Mouse (Mus musculus): ENCODE measurements at regions not wholly inside any gene's neighbourhood (a gene's known extent, or its start where the extent isn't known, plus 50 kb on each side); places are given as distances from the start of the nearest gene placed in this dataset.

GRCm38 (mm10) chr3:74657170-74657569 lies 507.7 kb downstream of the Zbbx start:
- no peak for ATAC-seq (ENCODE audit: low read depth)
- Histone ChIP-seq H3K9me3 (replicated peaks; ENCODE audit: control insufficient read depth, low read length) (no peaks in the 10 kb centered on the region), H3K4me3 (ENCODE audit: low read depth, low read length) (no peak overlapping the region), H3K27ac (ENCODE audit: low read length) (no peak overlapping the region), H3K4me2 (ENCODE audit: low read depth, low read length) (no peak overlapping the region), H3K4me1 (ENCODE audit: control insufficient read depth, low read depth, low read length) (no peaks in the 10 kb centered on the region), H3K9ac (ENCODE audit: low read depth, low read length) (no peak overlapping the region), H3K27me3 (ENCODE audit: control insufficient read depth, insufficient read depth, low read depth, low read length) (no peaks in the 10 kb centered on the region), H3K36me3 (ENCODE audit: control insufficient read depth, insufficient read depth) (no peaks in the 10 kb centered on the region)

- H3K4me1 ChIP-seq (ENCODE audit: control insufficient read depth, low read depth, low read length): no peaks in the 10 kb centered on the region
- no peaks in the 10 kb centered on the region for H3K9me3 ChIP-seq (replicated peaks; ENCODE audit: control insufficient read depth, low read length)
- no peak for ATAC-seq (ENCODE audit: low read depth)
- H3K36me3 ChIP-seq (ENCODE audit: control insufficient read depth, insufficient read depth): no peaks in the 10 kb centered on the region
- H3K4me2 ChIP-seq (ENCODE audit: low read depth, low read length): no peak overlapping the region
- H3K27ac ChIP-seq (ENCODE audit: low read length): no peak overlapping the region
- H3K4me3 ChIP-seq (ENCODE audit: low read depth, low read length): no peak overlapping the region
- no peaks in the 10 kb centered on the region for H3K27me3 ChIP-seq (ENCODE audit: control insufficient read depth, insufficient read depth, low read depth, low read length)
- H3K9ac ChIP-seq (ENCODE audit: low read depth, low read length): no peak overlapping the region
Observed at GRCm38 (mm10) chr3:74632623-74633022, 532.2 kb downstream of the Zbbx start.

GRCm38 (mm10) chr3:74601328-74602007 lies 563.4 kb downstream of the Zbbx start:
- H3K4me2 ChIP-seq (ENCODE audit: low read depth, low read length): no peak overlapping the region
- no peak for ATAC-seq (ENCODE audit: low read depth)
- WGBS (ENCODE audit: insufficient replicate concordance): 47% methylated on average over 1 of the region's 1 CpGs
- H3K9ac ChIP-seq (ENCODE audit: low read depth, low read length): no peak overlapping the region
- no peak overlapping the region for H3K4me3 ChIP-seq (ENCODE audit: low read depth, low read length)
- H3K27me3 ChIP-seq (ENCODE audit: control insufficient read depth, insufficient read depth, low read depth, low read length): no peaks in the 10 kb centered on the region
- no peaks in the 10 kb centered on the region for H3K9me3 ChIP-seq (replicated peaks; ENCODE audit: control insufficient read depth, low read length)
- H3K27ac ChIP-seq (ENCODE audit: low read length): no peak overlapping the region
- H3K36me3 ChIP-seq (ENCODE audit: control insufficient read depth, insufficient read depth): no peaks in the 10 kb centered on the region
- H3K4me1 ChIP-seq (ENCODE audit: control insufficient read depth, low read depth, low read length): no peaks in the 10 kb centered on the region

- no peak overlapping the region for H3K9ac ChIP-seq (ENCODE audit: low read depth, low read length)
Observed at GRCm38 (mm10) chr3:74588703-74589362, 576.0 kb downstream of the Zbbx start.

GRCm38 (mm10) chr3:74565176-74565575 lies 599.7 kb downstream of the Zbbx start:
- no peak for ATAC-seq (ENCODE audit: low read depth)
- no peak overlapping the region for H3K4me2 ChIP-seq (ENCODE audit: low read depth, low read length)
- H3K4me1 ChIP-seq (ENCODE audit: control insufficient read depth, low read depth, low read length): no peaks in the 10 kb centered on the region
- H3K9ac ChIP-seq (ENCODE audit: low read depth, low read length): no peak overlapping the region
- H3K36me3 ChIP-seq (ENCODE audit: control insufficient read depth, insufficient read depth): no peaks in the 10 kb centered on the region
- no peak overlapping the region for H3K4me3 ChIP-seq (ENCODE audit: low read depth, low read length)
- H3K27ac ChIP-seq (ENCODE audit: low read length): no peak overlapping the region
- no peaks in the 10 kb centered on the region for H3K9me3 ChIP-seq (replicated peaks; ENCODE audit: control insufficient read depth, low read length)
- no peaks in the 10 kb centered on the region for H3K27me3 ChIP-seq (ENCODE audit: control insufficient read depth, insufficient read depth, low read depth, low read length)

More at GRCm38 (mm10) chr3:74588703-74589362, 576.0 kb downstream of the Zbbx start:
- Histone ChIP-seq H3K27ac (ENCODE audit: low read length) (no peak overlapping the region), H3K4me2 (ENCODE audit: low read depth, low read length) (no peak overlapping the region), H3K27me3 (ENCODE audit: control insufficient read depth, insufficient read depth, low read depth, low read length) (no peaks in the 10 kb centered on the region), H3K4me1 (ENCODE audit: control insufficient read depth, low read depth, low read length) (no peaks in the 10 kb centered on the region), H3K4me3 (ENCODE audit: low read depth, low read length) (no peak overlapping the region), H3K9me3 (replicated peaks; ENCODE audit: control insufficient read depth, low read length) (no peaks in the 10 kb centered on the region), H3K36me3 (ENCODE audit: control insufficient read depth, insufficient read depth) (no peaks in the 10 kb centered on the region)
- WGBS (ENCODE audit: insufficient replicate concordance): 43% methylated on average over 3 of the region's 3 CpGs
- peak; percentile 93 for ATAC-seq (ENCODE audit: low read depth)

- ATAC-seq (ENCODE audit: low read depth): no peak
- WGBS (ENCODE audit: insufficient replicate concordance): 58% methylated on average over 4 of the region's 4 CpGs
- H3K4me2 ChIP-seq (ENCODE audit: low read depth, low read length): no peak overlapping the region
- H3K27ac ChIP-seq (ENCODE audit: low read length): no peak overlapping the region
- no peak overlapping the region for H3K4me3 ChIP-seq (ENCODE audit: low read depth, low read length)
- H3K9me3 ChIP-seq (replicated peaks; ENCODE audit: control insufficient read depth, low read length): no peaks in the 10 kb centered on the region
- H3K27me3 ChIP-seq (ENCODE audit: control insufficient read depth, insufficient read depth, low read depth, low read length): no peaks in the 10 kb centered on the region
- H3K36me3 ChIP-seq (ENCODE audit: control insufficient read depth, insufficient read depth): no peaks in the 10 kb centered on the region
- no peak overlapping the region for H3K9ac ChIP-seq (ENCODE audit: low read depth, low read length)
- no peaks in the 10 kb centered on the region for H3K4me1 ChIP-seq (ENCODE audit: control insufficient read depth, low read depth, low read length)
Observed at GRCm38 (mm10) chr3:74534795-74535194, 630.0 kb downstream of the Zbbx start.

- WGBS (ENCODE audit: insufficient replicate concordance): 60% methylated on average over 2 of the region's 2 CpGs
Observed at GRCm38 (mm10) chr3:74534006-74534698, 630.7 kb downstream of the Zbbx start.

GRCm38 (mm10) chr3:74483741-74484140 lies 681.1 kb downstream of the Zbbx start:
- H3K9ac ChIP-seq (ENCODE audit: low read depth, low read length): no peak overlapping the region
- H3K4me2 ChIP-seq (ENCODE audit: low read depth, low read length): no peak overlapping the region
- no peaks in the 10 kb centered on the region for H3K27me3 ChIP-seq (ENCODE audit: control insufficient read depth, insufficient read depth, low read depth, low read length)
- H3K4me3 ChIP-seq (ENCODE audit: low read depth, low read length): no peak overlapping the region
- H3K4me1 ChIP-seq (ENCODE audit: control insufficient read depth, low read depth, low read length): no peaks in the 10 kb centered on the region
- no peaks in the 10 kb centered on the region for H3K9me3 ChIP-seq (replicated peaks; ENCODE audit: control insufficient read depth, low read length)
- H3K36me3 ChIP-seq (ENCODE audit: control insufficient read depth, insufficient read depth): no peaks in the 10 kb centered on the region
- no peak for ATAC-seq (ENCODE audit: low read depth)
- WGBS (ENCODE audit: insufficient replicate concordance): 49% methylated on average over 1 of the region's 1 CpGs
- no peak overlapping the region for H3K27ac ChIP-seq (ENCODE audit: low read length)

More at GRCm38 (mm10) chr3:74534006-74534698, 630.7 kb downstream of the Zbbx start:
- ATAC-seq (ENCODE audit: low read depth): no peak
- Histone ChIP-seq H3K4me3 (ENCODE audit: low read depth, low read length) (no peak overlapping the region), H3K4me2 (ENCODE audit: low read depth, low read length) (no peak overlapping the region), H3K36me3 (ENCODE audit: control insufficient read depth, insufficient read depth) (no peaks in the 10 kb centered on the region), H3K27ac (ENCODE audit: low read length) (no peak overlapping the region), H3K9ac (ENCODE audit: low read depth, low read length) (no peak overlapping the region), H3K9me3 (replicated peaks; ENCODE audit: control insufficient read depth, low read length) (no peaks in the 10 kb centered on the region), H3K4me1 (ENCODE audit: control insufficient read depth, low read depth, low read length) (no peaks in the 10 kb centered on the region), H3K27me3 (ENCODE audit: control insufficient read depth, insufficient read depth, low read depth, low read length) (no peaks in the 10 kb centered on the region)
